Mouse (Mus musculus) erythroblast, embryonic 14.5 days (primary cell): ENCODE results near the gene Arnt2. TPM values are rescaled to one million over a fixed set of nuclear protein-coding genes. Genes with fewer than 3 reads are reported as not detected.

Experiments
- H3K27me3 ChIP-seq: 2 replicates; pipeline ENCODE4 v1.6.1; 2012; ENCODE audit warnings: inconsistent platforms; ENCODE audit not compliant: control insufficient read depth
- H3K36me3 ChIP-seq: 2 replicates; pipeline ENCODE4 v1.6.1; 2012; ENCODE audit warnings: mild to moderate bottlenecking, inconsistent platforms; ENCODE audit not compliant: control insufficient read depth
- H3K4me1 ChIP-seq: 2 replicates; pipeline ENCODE4 v1.6.1; 2012; ENCODE audit warnings: inconsistent platforms; ENCODE audit not compliant: control insufficient read depth
- H3K4me3 ChIP-seq: replicated peaks from 2 replicates; pipeline ENCODE3; 2012; ENCODE audit warnings: moderate library complexity, mild to moderate bottlenecking, inconsistent platforms
- H3K9me3 ChIP-seq: 2 replicates; pipeline ENCODE4 v1.6.1; 2012; ENCODE audit warnings: low read length, inconsistent platforms, mixed read lengths; ENCODE audit not compliant: control insufficient read depth
- GATA1 ChIP-seq: IDR thresholded peaks from 2 replicates; pipeline ENCODE4 v1.6.1; 2012; ENCODE audit warnings: low read length, inconsistent platforms, mixed read lengths
- TAL1 ChIP-seq: IDR thresholded peaks from 3 replicates; pipeline ENCODE4 v1.6.1; 2012; ENCODE audit warnings: low read length, inconsistent platforms, mixed read lengths
- polyA plus RNA-seq: library from polyadenylated mRNA; stranded (reverse); fragments of >175 nt; gene quantifications from 2 replicates; pipeline ENCODE4 v1.2.3, GENCODE M21; 2012

Gene Arnt2
- polyA plus RNA-seq, 1 experiment: not detected

DNA sequence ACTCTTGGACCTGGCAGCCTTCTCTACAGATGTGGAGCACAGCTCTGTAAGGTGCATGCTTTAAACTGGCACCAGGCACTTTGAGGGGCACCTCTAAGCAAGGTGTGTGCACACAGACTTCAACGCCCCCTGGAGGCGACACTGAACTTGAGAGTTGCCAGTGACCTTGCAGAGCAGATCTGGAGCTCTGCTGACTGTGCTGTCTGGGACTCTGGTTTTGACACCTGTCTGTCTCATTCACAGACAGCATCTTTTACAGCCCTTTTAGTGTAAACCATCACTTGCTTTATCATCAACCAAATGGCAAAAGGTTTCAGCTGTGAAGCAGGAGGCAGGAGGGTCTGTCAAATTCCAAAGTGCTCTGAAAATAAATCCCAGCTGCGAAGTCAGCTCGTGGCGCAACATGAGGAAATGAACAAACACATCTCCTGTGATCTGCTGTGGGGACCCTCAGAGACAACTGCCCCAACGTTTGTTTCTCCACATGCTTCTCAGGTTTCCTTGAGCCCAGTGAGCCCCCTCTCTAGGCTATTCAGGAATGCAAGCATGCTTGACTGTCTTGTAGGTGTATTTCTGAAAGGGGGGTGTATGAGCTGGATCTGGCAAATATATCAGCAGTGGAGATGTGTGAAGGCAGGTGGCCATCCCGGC, 94.5 kb downstream of the Arnt2 start:
- Histone ChIP-seq H3K4me1 (no peaks in the 10 kb centered on the region), H3K27me3 (no peaks in the 10 kb centered on the region), H3K4me3 (no peak overlapping the region), H3K9me3 (no peaks in the 10 kb centered on the region), H3K36me3 (no peaks in the 10 kb centered on the region)
- TF ChIP-seq GATA1: no peak
- TF ChIP-seq TAL1: no peak

DNA sequence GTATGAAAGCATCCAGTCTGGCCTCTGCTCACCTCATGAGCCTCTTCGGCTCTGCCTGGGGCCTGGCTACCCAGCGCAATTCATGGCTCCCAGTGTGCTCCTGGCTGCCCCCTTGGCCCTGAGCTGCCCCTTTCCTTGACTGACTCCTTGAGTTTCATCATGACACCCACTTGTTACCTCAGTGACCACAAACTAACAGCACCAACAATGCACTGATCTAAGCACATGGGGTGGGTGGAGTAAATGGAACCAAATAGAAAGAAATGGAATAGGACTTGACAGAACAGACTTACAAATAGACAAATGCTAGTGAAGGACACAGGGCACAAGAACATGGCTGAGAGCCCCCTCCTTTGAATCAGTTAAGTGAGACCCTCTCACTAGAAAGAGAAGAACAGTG, 95.2 kb downstream of the Arnt2 start:
- Histone ChIP-seq H3K27me3 (no peaks in the 10 kb centered on the region), H3K36me3 (no peaks in the 10 kb centered on the region), H3K4me1 (no peaks in the 10 kb centered on the region), H3K4me3 (no peak overlapping the region), H3K9me3 (no peaks in the 10 kb centered on the region)
- no peak for TF ChIP-seq TAL1
- TF ChIP-seq GATA1: no peak

DNA sequence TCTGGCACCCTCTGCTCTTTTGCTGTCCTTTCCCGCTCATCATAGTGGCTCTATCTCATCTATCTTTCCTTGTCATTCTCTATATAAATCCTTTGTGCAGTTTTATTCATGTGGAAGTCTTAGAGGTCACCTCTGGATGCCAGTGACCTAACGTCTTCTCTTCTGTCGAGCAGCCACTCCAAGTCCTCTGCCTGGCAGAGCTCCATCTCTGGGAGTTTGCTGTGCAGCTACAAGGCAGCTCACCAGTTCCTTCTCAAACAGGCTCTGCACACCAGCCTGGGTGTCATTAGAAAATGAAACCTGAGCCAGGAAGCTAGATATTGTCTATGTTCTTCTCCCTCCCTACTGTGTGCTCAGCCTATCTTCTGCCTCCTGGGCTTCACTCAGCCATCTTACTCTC, 98.4 kb downstream of the Arnt2 start:
- H3K36me3 ChIP-seq: no peaks in the 10 kb centered on the region
- no peaks in the 10 kb centered on the region for H3K9me3 ChIP-seq
- H3K4me1 ChIP-seq: no peaks in the 10 kb centered on the region
- TF ChIP-seq TAL1 (no peak), GATA1 (no peak)
- no peaks in the 10 kb centered on the region for H3K27me3 ChIP-seq
- H3K4me3 ChIP-seq: no peak overlapping the region

DNA sequence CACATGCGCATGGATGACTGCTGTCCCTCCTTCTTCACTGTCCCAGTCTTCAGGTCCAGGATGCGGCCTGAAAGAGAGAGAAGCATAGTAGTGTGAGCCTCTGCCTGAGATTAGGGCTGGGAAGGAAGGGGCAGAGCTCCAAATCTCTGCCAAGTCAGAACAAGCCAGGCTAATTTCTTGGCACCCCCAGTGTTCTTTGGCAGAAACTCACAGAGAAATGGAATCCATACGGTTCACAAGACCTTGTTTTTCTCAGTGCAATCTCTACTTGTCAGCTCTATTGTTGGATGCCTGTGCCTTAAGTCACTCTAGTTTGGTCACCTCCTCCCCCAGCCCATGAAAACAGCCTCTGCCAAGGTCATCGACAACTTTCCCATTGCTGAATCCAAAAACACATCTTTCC, 99.1 kb downstream of the Arnt2 start:
- Histone ChIP-seq H3K9me3 (no peaks in the 10 kb centered on the region), H3K27me3 (no peaks in the 10 kb centered on the region), H3K4me3 (no peak overlapping the region), H3K4me1 (no peaks in the 10 kb centered on the region), H3K36me3 (no peaks in the 10 kb centered on the region)
- TF ChIP-seq GATA1 (no peak), TAL1 (no peak)

DNA sequence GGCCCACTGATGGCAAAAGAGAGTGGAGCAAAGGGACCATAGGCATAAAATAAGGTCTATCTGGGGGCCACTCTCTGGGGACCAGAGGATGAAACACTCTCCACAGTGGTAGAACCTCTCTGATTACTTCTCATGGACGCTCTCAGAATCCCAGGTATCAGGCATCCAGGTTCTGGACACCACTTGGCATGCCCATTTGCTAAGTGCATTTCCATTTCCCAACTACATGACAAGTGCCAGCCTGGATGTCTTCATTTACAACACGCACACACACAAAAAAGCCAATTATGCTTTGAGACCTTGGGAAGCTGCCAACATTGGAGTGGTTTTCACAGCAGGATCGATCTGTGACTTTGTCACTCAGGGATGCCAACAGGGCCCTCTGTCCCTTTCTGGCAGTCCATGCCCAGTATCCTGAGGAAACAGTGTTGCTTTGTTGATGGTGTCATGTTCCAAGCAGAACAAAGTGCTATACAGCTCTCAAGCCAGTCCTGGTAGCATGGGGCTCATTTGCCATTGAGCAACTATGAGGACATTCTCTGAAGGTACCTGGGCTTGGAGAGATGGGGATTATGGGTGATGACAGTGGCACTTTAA, 102.5 kb downstream of the Arnt2 start:
- Histone ChIP-seq H3K4me3 (no peak overlapping the region), H3K36me3 (no peaks in the 10 kb centered on the region)
- TF ChIP-seq TAL1 (no peak), GATA1 (no peak)

DNA sequence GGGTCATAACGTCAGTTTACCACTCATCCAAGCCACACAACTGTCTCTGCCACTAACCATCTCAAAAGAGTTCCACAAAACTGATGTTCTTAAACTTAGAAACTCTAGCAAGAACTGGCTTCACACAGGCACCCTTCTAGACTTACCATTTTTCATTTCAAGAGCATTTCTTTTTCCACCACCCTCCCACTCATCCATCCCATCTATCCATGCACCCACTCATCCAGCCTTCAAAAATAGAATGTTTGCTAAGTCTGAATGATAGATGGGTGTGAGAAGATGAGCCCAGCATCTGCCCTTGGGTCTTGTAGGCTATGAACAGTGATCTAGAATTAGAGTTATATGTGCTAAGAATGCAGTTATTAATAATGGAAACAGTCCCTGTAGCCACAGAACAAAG, 109.7 kb downstream of the Arnt2 start:
- TF ChIP-seq TAL1 (no peak), GATA1 (no peak)
- H3K36me3 ChIP-seq: no peaks in the 10 kb centered on the region
- no peaks in the 10 kb centered on the region for H3K4me1 ChIP-seq
- no peaks in the 10 kb centered on the region for H3K27me3 ChIP-seq
- H3K4me3 ChIP-seq: no peak overlapping the region
- no peaks in the 10 kb centered on the region for H3K9me3 ChIP-seq

More for the DNA sequence above, 102.5 kb downstream of the Arnt2 start:
- no peaks in the 10 kb centered on the region for H3K27me3 ChIP-seq
- no peaks in the 10 kb centered on the region for H3K9me3 ChIP-seq
- H3K4me1 ChIP-seq: no peaks in the 10 kb centered on the region

DNA sequence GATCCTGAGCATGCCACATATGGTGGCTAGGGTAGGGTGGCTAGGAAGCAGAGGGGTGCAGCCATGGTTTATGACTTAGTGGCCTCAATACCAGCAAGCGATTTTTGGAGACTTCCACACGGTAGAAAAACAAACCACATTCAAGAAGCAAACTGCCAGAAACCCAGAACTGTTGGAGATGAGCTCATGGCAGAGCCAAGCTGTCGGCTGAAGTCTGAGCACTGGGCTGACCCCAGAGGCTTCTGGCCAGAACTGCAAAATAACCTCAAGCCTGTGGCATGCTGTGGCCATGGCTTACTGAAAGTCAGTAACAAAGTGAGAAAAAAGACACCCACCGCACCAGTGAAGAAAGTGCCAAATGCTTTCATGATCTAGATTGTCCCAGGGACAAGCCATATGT, 110.4 kb downstream of the Arnt2 start:
- Histone ChIP-seq H3K4me1 (no peaks in the 10 kb centered on the region), H3K36me3 (no peaks in the 10 kb centered on the region), H3K9me3 (no peaks in the 10 kb centered on the region), H3K27me3 (no peaks in the 10 kb centered on the region), H3K4me3 (no peak overlapping the region)
- no peak for TF ChIP-seq GATA1
- no peak for TF ChIP-seq TAL1

DNA sequence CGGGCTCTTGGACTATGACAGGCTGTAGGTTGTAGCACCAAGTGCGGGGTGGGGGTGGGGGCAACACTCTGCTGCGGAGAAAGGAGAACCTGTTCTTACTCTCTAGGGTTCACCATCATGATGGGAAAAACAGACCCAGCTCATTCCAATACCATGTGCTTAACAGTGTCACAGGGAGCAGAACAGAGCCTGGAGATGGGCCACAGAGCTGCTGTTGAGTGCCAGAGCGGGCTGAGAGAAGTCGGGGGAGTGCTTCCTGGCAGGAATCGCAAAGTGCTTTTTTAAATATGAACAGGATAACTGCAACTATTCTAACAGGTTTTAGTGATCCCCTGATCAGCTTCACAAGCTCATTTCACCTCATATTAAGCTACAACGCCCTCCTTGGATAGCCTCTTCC, 116.9 kb downstream of the Arnt2 start:
- no peaks in the 10 kb centered on the region for H3K4me1 ChIP-seq
- TF ChIP-seq TAL1: no peak
- TF ChIP-seq GATA1: no peak
- H3K4me3 ChIP-seq: no peak overlapping the region
- H3K9me3 ChIP-seq: no peaks in the 10 kb centered on the region
- no peaks in the 10 kb centered on the region for H3K36me3 ChIP-seq
- H3K27me3 ChIP-seq: no peaks in the 10 kb centered on the region

DNA sequence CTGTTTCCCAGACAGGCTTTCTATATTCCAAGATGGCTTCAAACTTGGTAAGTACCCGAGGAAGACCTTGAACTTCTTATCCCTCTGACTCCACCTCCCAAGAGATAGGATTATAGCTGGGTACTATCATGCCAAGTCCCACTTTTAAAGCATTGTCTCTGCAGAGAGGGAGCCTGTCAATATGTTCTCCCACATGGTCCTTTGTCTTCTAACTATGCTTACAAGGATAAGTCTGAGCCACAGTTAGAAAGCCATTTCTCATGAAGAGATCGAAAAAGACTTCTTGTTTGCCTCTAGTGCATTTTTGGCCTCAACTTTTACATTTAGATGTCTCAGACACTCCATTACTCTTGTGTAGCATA, 122.8 kb downstream of the Arnt2 start:
- H3K4me1 ChIP-seq: no peaks in the 10 kb centered on the region
- H3K9me3 ChIP-seq: no peaks in the 10 kb centered on the region
- H3K27me3 ChIP-seq: no peaks in the 10 kb centered on the region
- no peaks in the 10 kb centered on the region for H3K36me3 ChIP-seq
- no peak overlapping the region for H3K4me3 ChIP-seq
- no peak for TF ChIP-seq GATA1
- no peak for TF ChIP-seq TAL1

DNA sequence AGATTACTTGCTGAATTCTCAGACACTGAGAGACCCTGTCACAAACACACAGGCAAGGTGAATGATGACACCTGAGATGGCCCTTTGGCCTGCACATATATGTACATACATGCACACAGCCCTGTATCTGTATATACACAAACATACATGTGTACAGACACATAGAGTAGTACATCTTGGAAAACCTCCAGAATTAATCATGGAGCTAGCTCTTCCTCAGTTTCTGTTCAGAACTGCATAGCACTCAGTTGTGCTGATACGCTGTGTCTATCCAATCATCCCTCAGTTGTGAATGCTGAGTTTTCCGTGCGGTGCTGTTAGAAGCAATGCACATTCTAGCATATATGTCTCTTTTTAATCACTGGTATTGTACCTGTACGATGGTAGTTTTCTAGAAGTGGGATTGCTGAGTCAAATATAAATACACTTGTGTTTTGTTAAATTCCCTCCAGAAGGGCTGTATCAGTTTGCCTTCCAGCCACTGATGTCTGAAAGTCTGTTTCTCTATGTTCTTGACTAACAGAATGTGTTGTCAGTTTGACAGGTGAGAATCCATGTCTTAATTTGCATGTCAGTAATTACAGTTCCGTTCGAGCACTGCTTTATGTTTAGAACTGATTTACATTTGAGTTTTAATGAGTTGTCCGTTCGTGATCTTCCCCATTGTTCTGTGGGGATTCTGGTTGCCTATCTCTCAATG, 123.3 kb downstream of the Arnt2 start:
- Histone ChIP-seq H3K4me3 (no peak overlapping the region), H3K4me1 (no peaks in the 10 kb centered on the region), H3K36me3 (no peaks in the 10 kb centered on the region), H3K9me3 (no peaks in the 10 kb centered on the region), H3K27me3 (no peaks in the 10 kb centered on the region)
- TF ChIP-seq TAL1 (no peak), GATA1 (no peak)
